Mouse (Mus musculus) myocyte (in vitro differentiated cells): ENCODE data around the gene Sema5a.

Experiments used
- CEBPB ChIP-seq: IDR thresholded peaks from 2 replicates; pipeline ENCODE4 v1.6.1; 2011; ENCODE audit warnings: mild to moderate bottlenecking, moderate library complexity; ENCODE audit not compliant: poor library complexity, insufficient read depth, severe bottlenecking
- E2F4 ChIP-seq: IDR thresholded peaks from one replicate; pipeline ENCODE4 v1.6.1; 2011; ENCODE audit warnings: mild to moderate bottlenecking, control low read depth, moderate library complexity; ENCODE audit not compliant: insufficient read depth
- MAX ChIP-seq: IDR thresholded peaks from one replicate; pipeline ENCODE4 v1.6.1; 2011; ENCODE audit warnings: low read depth, mild to moderate bottlenecking, control low read depth
- MYOD1 ChIP-seq, 3 experiments: IDR thresholded peaks; one replicate each; pipeline ENCODE4 v1.6.1; 2011; ENCODE audit warnings: control low read depth in 2 of 3, low read depth in 2 of 3, mild to moderate bottlenecking in 2 of 3, moderate library complexity in 1 of 3; ENCODE audit not compliant: insufficient read length in 2 of 3, control insufficient read depth in 1 of 3
- MYOG ChIP-seq, 3 experiments: IDR thresholded peaks; one replicate each; pipeline ENCODE4 v1.6.1; 2011; ENCODE audit warnings: control low read depth in 2 of 3, low read depth in 2 of 3, mild to moderate bottlenecking in 2 of 3; ENCODE audit not compliant: insufficient read length in 2 of 3, control insufficient read depth in 1 of 3, insufficient read depth in 1 of 3
- POLR2A ChIP-seq: IDR thresholded peaks from one replicate; pipeline ENCODE4 v1.6.1; 2011; ENCODE audit warnings: low read depth, mild to moderate bottlenecking, control low read depth, moderate library complexity; ENCODE audit not compliant: insufficient read length
- POLR2AphosphoS2 ChIP-seq: IDR thresholded peaks from one replicate; pipeline ENCODE4 v1.6.1; 2011; ENCODE audit warnings: low read depth, control low read depth; ENCODE audit not compliant: insufficient read length
- SRF ChIP-seq: IDR thresholded peaks from one replicate; pipeline ENCODE4 v1.6.1; 2011; ENCODE audit warnings: low read depth; ENCODE audit not compliant: control insufficient read depth, insufficient read length
- TCF12 ChIP-seq: IDR thresholded peaks from one replicate; pipeline ENCODE4 v1.6.1; 2011; ENCODE audit warnings: mild to moderate bottlenecking, control low read depth; ENCODE audit not compliant: poor library complexity, insufficient read depth, severe bottlenecking
- TCF3 ChIP-seq: IDR thresholded peaks from one replicate; pipeline ENCODE4 v1.6.1; 2011; ENCODE audit warnings: low read depth, control low read depth; ENCODE audit not compliant: insufficient read length
- USF1 ChIP-seq: IDR thresholded peaks from one replicate; pipeline ENCODE4 v1.6.1; 2011; ENCODE audit warnings: low read depth, mild to moderate bottlenecking, control low read depth, moderate library complexity

- no peak for TF ChIP-seq CEBPB
- no peak for TF ChIP-seq USF1
- TF ChIP-seq POLR2A = no peak
- TF ChIP-seq E2F4 = no peak
- no peak for TF ChIP-seq POLR2AphosphoS2
- no peak for TF ChIP-seq TCF3
- TF ChIP-seq TCF12 = no peak
- no peak for TF ChIP-seq MYOD1 (IDR thresholded peaks at IDR 0.05; ENCODE audit: control insufficient read depth in 1 of 3, insufficient read length in 2 of 3, low read depth in 2 of 3)
- TF ChIP-seq MYOG (IDR thresholded peaks at IDR 0.05; ENCODE audit: control insufficient read depth in 1 of 3, insufficient read depth in 1 of 3, insufficient read length in 2 of 3, low read depth in 2 of 3) = no peak
- no peak for TF ChIP-seq SRF
- no peak for TF ChIP-seq MAX
Observed at GRCm38 (mm10) chr15:32579351-32579750, 334.7 kb downstream of the Sema5a start.
